Mouse (Mus musculus) gastrocnemius, postnatal 10 days (tissue): ENCODE data around the gene St13. TPM values are rescaled to one million over a fixed set of nuclear protein-coding genes. Genes with fewer than 3 reads are reported as not detected.

ENCODE experiments used
- DNase-seq: peaks from one replicate; pipeline ENCODE4 v3.0.0; 2021; ENCODE audit warnings: mixed read lengths
- total RNA-seq, 2 experiments: library from RNA; stranded (reverse); gene quantifications; 2 replicates each; pipeline ENCODE4 v1.2.3; 2021

The St13 gene
- total RNA-seq, 2 experiments from 2014 or later = 102 to 126 TPM

DNA sequence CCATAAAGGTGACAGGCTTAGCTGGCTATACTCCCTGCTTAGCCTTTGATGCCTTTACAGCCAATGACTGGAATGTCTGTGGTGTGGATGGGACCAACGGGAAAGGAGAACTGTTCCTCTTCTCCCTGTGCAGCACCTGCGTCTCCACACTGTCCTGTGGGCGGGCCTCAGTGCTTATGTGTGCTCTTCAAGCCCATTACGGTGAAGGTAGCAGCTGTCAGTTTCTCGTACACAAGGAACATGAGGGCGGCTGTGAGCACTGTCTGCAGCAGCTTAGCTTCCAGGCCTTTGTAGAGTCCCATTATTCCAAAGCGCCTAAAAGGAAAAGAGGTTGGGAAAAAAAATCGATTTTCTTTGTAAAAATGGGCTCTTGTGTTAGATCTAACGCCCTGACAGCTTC, 80.4 kb downstream of the St13 start:
- DNase-seq = no peak

DNA sequence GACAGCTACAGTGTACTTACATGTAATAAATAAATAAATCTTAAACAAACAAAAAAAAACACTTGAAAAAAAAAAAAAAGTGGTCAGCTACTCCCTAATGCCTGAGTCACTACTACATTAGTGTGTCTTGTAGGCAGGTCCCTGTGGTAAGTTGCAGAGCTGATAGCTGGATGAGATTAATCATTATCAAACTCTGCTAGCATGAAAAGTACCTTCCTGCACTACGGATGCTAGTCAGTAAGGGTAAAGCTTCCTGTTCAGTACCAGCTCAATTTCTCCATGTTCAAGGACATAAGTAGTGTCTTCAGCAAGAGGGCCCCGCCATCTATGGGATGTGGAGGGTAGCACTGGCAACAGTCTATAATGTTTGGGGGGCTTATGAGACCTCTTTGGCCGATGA, 85.9 kb downstream of the St13 start:
- no peak for DNase-seq

Other genes with a start within 250 kb of the St13 start
- 10 to 100 TPM; 39.2 to 50.1 TPM for gene Mrtfa, start 209.3 kb downstream of the St13 start, total RNA-seq
- gene Mchr1, start 164.6 kb downstream of the St13 start, total RNA-seq = 1 to 10 TPM; 1.9 TPM
- 10 to 100 TPM; 20.5 to 23.1 TPM for gene Slc25a17, start 39.3 kb downstream of the St13 start, total RNA-seq
- 1 to 10 TPM; 7.5 to 8.6 TPM for gene Xpnpep3, start 61 bp upstream of the St13 start, total RNA-seq
- not detected for gene Dnajb7, start 8.2 kb upstream of the St13 start, total RNA-seq
- 100 to 1,000 TPM; 118 to 123 TPM for gene Rbx1, start 66.2 kb upstream of the St13 start, total RNA-seq
- gene Ep300, start 185.3 kb upstream of the St13 start, total RNA-seq = 10 to 100 TPM; 31.2 to 38.4 TPM